Mouse (Mus musculus) lung, adult 2 months (tissue): Measurements from ENCODE around the gene Rps6kc1. TPM values are rescaled to one million over a fixed set of nuclear protein-coding genes. Genes with fewer than 3 reads are reported as not detected.

ENCODE experiments used
- DNase-seq: peaks from one replicate; pipeline ENCODE4 v3.0.0; 2022
- H3K4me1 ChIP-seq: fragments of 200-500 bp; 2 replicates; pipeline ENCODE4 v1.6.1; 2011; ENCODE audit warnings: low read length; ENCODE audit not compliant: control insufficient read depth, insufficient read depth
- H3K4me3 ChIP-seq: fragments of 200-500 bp; replicated peaks from 2 replicates; pipeline ENCODE3; 2011; ENCODE audit warnings: low read depth, mild to moderate bottlenecking, control low read depth, low read length; ENCODE audit errors: extremely low read depth
- CTCF ChIP-seq: fragments of 200-500 bp; IDR thresholded peaks from 2 replicates; pipeline ENCODE4 v1.5.1; 2011; ENCODE audit warnings: mild to moderate bottlenecking, low read length, control low read depth; ENCODE audit not compliant: insufficient read depth
- POLR2A ChIP-seq: fragments of 200-500 bp; IDR thresholded peaks from 2 replicates; pipeline ENCODE4 v1.6.1; 2011; ENCODE audit warnings: low read depth, mild to moderate bottlenecking, control low read depth, low read length, borderline replicate concordance; ENCODE audit errors: extremely low read depth
- WGBS: fragments of 180-500 bp; shearing (Covaris S2); methylation state at CpG from one replicate; pipeline ENCODE4 v1.1.7; 2018; 5-methylcytosine and 5-hydroxymethylcytosine counted together
- polyA plus RNA-seq: library from polyadenylated mRNA; depleted of rRNA; stranded (reverse); fragments of >200 nt; gene quantifications from 2 replicates; pipeline ENCODE4 v1.2.3, GENCODE M21; 2012

The Rps6kc1 gene
- polyA plus RNA-seq, 1 experiment, result 9.7 TPM

DNA sequence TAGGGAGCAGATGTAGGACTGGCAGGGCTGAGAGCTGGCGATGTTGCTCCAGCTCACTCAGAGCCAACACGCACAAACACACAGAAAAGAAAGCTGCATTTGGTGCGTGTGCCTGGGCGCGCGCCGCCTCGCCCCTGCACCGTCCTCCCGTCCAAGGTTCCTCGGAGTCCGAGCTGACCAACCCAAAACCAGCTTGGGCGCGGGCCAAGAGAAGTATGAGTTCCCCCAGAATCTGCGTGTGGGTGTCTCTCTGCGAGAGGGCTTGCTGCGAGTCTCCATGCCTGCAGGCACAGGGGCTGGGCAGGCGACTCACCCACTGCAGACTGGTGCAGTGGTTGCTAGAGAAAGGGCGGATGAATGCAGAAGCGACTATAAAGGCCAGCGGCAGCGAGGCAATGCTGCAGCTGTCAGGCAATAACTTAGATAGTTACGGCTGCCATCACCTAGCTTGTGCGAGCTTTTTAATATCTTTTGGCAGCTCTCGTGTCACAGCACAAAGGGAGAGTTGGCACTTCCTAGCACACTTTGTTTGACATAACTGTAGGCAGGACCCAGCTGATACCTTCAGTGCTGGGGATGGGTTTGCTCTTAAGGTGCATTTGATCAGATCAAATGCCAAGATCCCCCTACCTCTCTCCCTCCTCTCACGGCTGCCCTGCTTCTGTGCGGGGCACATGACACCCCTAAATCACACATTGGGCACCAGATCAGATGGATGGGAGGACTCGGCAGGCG lies 220.9 kb downstream of the Rps6kc1 start:
- no peak for DNase-seq
- TF ChIP-seq CTCF (no peak), POLR2A (no peak)
- WGBS, result 65% methylated on average over 29 of the region's 29 CpGs
- Histone ChIP-seq H3K4me3 (no peak overlapping the region), H3K4me1 (no peaks in the 10 kb centered on the region)

DNA sequence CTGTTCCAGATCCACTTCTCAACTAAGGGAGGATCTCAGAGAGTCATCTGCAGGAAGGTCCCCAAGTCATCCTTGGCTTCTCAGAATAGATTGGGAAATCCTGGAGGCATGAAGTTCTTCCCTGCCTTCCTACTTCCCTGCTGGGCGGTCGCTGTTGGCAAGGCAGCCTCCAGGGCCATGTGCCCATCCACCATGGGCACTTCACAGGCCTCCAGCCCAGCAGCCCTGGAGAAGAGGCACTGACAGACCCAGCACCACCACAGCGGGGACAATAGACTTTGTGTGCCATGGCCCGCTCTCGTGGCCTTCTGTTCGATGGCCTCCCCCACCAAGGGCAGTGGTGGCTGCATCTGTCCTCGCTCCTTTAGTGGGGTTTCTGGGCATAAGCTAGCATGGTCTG lies 228.5 kb downstream of the Rps6kc1 start:
- 94% methylated on average over 7 of the region's 7 CpGs for WGBS
- DNase-seq, result no peak
- no peak overlapping the region for H3K4me3 ChIP-seq

DNA sequence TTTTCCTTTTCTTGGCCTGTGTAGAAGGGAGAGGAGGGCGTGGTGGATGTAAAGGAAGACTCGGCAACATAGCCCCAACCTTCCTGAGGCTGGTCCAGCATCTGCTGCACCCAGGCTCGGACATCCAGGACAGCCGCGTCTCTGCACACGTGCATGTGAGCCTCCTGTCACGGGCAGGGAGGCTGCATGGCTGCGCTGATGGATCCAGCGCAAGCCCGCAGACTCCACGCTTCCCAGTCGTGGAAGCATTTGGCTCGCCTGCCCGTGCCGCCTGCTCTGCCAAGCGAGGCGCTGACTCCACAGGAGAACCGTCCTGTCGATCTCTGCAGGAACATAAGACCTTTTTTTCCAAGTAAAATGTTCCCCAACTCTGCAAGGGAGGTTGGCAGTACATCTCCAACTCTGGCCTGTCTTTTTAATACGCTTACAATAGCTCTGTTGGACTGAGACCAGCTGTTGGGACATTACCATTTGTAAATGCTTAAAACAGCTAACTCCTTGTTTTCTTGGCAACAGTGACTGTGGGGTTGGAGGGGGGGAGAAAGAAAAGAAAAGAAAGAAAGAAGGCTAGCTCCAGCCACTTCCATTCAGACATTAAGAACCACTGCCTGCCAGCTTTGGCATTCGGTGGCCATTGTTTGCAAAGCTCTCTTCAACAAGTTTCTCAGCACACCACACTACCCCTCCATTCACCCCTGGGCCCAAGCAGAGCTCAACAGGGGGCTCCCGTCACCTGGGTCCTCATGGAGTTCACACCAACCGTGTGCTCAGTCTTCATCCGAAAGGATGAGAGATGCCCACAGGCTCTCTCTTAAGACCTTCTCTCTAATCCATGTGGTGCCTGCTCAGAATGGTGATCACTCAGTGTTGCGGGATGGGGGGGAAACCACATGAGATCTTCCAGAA lies 229.3 kb downstream of the Rps6kc1 start:
- Histone ChIP-seq H3K4me1 (no peaks in the 10 kb centered on the region), H3K4me3 (no peak overlapping the region)
- TF ChIP-seq CTCF (no peak), POLR2A (no peak)
- 55% methylated on average over 25 of the region's 25 CpGs for WGBS
- no peak for DNase-seq

More for the DNA sequence above, 228.5 kb downstream of the Rps6kc1 start:
- no peak for TF ChIP-seq CTCF
- TF ChIP-seq POLR2A, result no peak
- H3K4me1 ChIP-seq, result no peaks in the 10 kb centered on the region

DNA sequence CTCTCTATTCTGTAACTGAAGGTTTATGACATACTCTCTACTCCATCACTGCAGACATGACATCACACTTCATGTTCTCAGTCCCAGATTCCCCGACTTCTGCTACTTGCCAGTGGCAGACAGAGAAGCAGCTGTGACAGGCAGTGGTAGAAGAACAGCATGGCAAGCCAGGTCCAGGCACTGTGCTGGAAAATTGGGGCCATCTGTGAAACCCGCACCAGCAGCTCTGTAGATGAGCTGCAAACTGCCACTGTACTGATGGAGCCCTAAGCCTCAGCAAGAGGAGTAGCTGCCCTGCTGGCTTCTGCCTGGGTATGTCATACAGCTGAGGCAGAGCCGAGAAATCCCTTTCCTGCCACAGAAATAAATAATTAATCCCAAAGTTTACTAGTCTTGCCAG lies 236.1 kb downstream of the Rps6kc1 start:
- Histone ChIP-seq H3K4me1 (no peaks in the 10 kb centered on the region), H3K4me3 (no peak overlapping the region)
- DNase-seq, result no peak
- no peak for TF ChIP-seq CTCF
- no peak for TF ChIP-seq POLR2A
- WGBS, result 69% methylated on average over 3 of the region's 3 CpGs

DNA sequence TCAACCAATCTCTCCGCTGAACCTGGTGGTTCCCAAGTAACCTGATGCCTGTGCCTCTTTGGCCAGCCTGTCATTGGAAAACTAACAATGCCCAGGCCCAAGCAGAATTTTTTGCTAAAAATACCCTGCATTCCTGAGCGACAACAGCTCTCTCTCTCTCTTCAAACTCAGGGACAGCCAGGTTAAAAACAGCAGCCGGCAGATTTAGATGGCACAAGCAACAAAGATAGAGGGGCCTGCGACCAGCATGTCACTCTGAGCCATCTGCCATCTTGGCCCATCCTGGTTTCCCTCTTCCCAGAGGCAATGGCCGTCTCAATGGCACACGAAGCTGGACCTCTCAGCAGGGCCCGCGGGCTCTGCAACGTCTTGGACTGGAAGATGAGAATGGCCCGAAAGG lies 242.5 kb downstream of the Rps6kc1 start:
- TF ChIP-seq POLR2A (no peak), CTCF (no peak)
- H3K4me3 ChIP-seq, result no peak overlapping the region
- no peak for DNase-seq
- 67% methylated on average over 10 of the region's 10 CpGs for WGBS
- H3K4me1 ChIP-seq, result no peaks in the 10 kb centered on the region

DNA sequence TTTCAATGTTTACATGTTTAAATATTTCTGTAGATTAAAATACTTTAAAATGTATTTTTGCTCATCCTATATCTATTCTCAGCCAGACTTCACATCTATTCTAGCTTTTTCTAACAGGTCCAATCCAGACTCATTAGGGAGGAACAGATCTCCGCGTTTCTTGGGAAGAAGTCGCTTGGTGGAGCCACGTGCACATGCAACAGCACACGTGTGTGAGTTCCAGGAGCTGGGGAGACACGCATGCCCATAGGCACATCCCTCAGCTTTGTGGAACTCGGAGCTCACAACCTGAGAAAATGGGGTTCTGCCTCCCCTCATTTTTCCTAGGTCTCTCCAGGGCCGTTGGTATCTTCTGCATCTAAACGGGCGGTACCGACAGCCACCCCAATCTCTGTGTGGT lies 243.7 kb downstream of the Rps6kc1 start:
- TF ChIP-seq CTCF, result no peak
- TF ChIP-seq POLR2A, result no peak
- no peak for DNase-seq
- H3K4me1 ChIP-seq, result no peaks in the 10 kb centered on the region
- 93% methylated on average over 11 of the region's 11 CpGs for WGBS
- no peak overlapping the region for H3K4me3 ChIP-seq

DNA sequence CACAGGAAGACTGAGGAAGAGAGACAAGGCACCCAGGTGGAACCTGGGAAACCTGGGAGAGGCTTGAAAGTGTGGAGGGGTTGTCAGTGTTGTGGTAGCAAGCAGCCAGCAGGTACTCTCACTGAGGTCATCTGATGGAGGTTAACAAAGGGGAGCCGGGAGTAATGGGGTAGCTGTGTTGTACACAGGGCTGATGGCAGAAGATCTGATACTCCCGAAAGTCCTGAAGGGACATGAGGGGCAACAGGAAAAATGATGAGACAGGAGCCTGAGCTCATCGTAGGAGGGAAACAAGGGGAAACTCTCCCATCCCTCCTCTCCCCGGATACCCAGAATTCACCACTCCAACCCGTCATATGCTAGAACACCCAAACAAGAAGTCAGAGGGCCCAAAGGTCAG lies 244.2 kb downstream of the Rps6kc1 start:
- Histone ChIP-seq H3K4me3 (no peak overlapping the region), H3K4me1 (no peaks in the 10 kb centered on the region)
- DNase-seq, result no peak
- no peak for TF ChIP-seq POLR2A
- no peak for TF ChIP-seq CTCF
- WGBS, result 69% methylated on average over 5 of the region's 5 CpGs

DNA sequence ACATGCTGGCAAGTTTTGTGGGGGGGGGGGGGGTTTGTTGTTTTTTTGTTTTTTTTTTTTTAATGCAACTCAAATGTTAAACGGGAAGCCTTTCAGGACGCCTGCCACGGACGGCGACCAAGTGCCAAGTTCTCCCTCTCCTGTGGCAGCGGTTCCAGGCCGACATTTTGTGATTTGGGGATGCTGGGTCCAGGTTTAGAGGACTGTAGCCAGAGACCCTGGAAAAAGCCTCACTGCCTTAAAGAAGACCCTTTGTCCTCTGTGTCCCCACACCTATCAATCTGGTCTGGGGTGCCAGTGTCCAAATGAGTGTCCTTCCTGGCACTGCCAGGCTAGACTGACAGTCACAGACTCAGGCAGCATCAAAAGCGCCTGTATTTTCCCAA lies 246.1 kb downstream of the Rps6kc1 start:
- TF ChIP-seq POLR2A (no peak), CTCF (no peak)
- 90% methylated on average over 8 of the region's 8 CpGs for WGBS
- H3K4me1 ChIP-seq, result no peaks in the 10 kb centered on the region
- no peak overlapping the region for H3K4me3 ChIP-seq
- DNase-seq, result no peak

DNA sequence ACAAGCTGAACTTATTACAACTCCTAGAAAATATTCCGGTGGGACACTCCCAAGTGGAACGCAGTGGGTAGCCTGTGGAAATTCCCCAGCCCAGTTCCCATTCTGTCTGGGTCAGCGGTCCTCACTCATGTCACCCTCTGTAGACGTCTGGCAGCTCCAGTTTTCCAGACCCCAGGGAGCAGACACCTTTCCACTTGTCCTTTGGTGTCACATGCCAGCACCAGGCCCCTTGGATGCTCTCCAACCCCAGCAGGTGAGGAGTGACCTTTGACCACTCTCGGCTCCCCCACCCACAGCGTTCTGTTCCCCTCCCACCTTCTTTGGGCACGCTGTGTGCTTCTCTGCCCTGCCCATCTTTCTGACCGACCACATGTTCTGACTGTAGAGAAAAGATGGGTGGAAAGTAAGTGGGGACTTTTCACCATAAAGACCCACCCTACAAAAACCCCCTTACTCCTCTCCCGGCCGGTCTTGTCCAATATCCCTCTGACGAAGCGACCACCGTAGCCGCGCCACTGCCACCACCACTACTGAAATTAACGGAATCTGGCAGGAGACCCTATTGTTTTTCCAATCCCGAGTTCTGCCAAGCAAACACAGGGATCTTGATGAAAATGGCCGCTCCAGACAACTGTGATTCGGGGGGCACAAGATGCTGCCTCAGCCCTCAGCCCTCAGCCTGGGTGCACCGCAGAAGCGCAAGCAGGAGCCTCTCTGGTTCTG lies 246.6 kb downstream of the Rps6kc1 start:
- no peak overlapping the region for H3K4me3 ChIP-seq
- 79% methylated on average over 21 of the region's 21 CpGs for WGBS
- DNase-seq, result no peak
- no peaks in the 10 kb centered on the region for H3K4me1 ChIP-seq
- TF ChIP-seq POLR2A, result no peak
- no peak for TF ChIP-seq CTCF
